Mouse (Mus musculus) liver, embryonic 16.5 days (tissue): Measurements from ENCODE around the gene Scand1. TPM values are rescaled to one million over a fixed set of nuclear protein-coding genes. Genes with fewer than 3 reads are reported as not detected.

Source experiments
- ATAC-seq: fragments of 200-750 bp; cut with Nextera tagmentation; 2 replicates; pipeline ENCODE4 v1.8.0; 2017; ENCODE audit warnings: low read depth, mild to moderate bottlenecking, moderate number of reproducible peaks, moderate library complexity
- H3K27ac ChIP-seq: fragments of 300-500 bp; sonication (generic); 2 replicates; pipeline ENCODE4 v1.5.1; 2014; ENCODE audit warnings: mild to moderate bottlenecking, low read length
- H3K27me3 ChIP-seq: fragments of 300-500 bp; sonication (generic); 2 replicates; pipeline ENCODE4 v1.6.1; 2014; ENCODE audit warnings: low read depth, low read length, mixed read lengths; ENCODE audit not compliant: control insufficient read depth, insufficient read depth
- H3K36me3 ChIP-seq: fragments of 300-500 bp; sonication (generic); 2 replicates; pipeline ENCODE4 v1.6.1; 2014; ENCODE audit warnings: mild to moderate bottlenecking; ENCODE audit not compliant: control insufficient read depth, insufficient read depth
- H3K4me1 ChIP-seq: fragments of 300-500 bp; sonication (generic); 2 replicates; pipeline ENCODE4 v1.6.1; 2014; ENCODE audit warnings: low read depth, low read length, mixed read lengths; ENCODE audit not compliant: control insufficient read depth
- H3K4me2 ChIP-seq: fragments of 300-500 bp; sonication (generic); 2 replicates; pipeline ENCODE4 v1.6.1; 2014; ENCODE audit warnings: low read depth, low read length, mixed read lengths
- H3K4me3 ChIP-seq: fragments of 300-500 bp; sonication (generic); 2 replicates; pipeline ENCODE4 v1.5.1; 2014; ENCODE audit warnings: low read depth, mild to moderate bottlenecking, low read length
- H3K9ac ChIP-seq: fragments of 300-500 bp; sonication (generic); 2 replicates; pipeline ENCODE4 v1.6.1; 2014; ENCODE audit warnings: low read depth, low read length
- H3K9me3 ChIP-seq: fragments of 300-500 bp; sonication (generic); replicated peaks from 2 replicates; pipeline ENCODE4 v1.6.1; 2016; ENCODE audit warnings: low read length; ENCODE audit not compliant: control insufficient read depth
- WGBS: fragments of 180-500 bp; shearing (Covaris S2); extraction: QIAGEN DNeasy Blood & Tissue Kit; methylation state at CpG from one replicate; pipeline ENCODE4 v1.1.7; 2014; ENCODE audit not compliant: insufficient replicate concordance; 5-methylcytosine and 5-hydroxymethylcytosine counted together
- polyA plus RNA-seq: library from polyadenylated mRNA; unstranded; fragments of >200 nt; fragmentation: Nextera tagmentation; extraction: Ambion mirVana; gene quantifications from 2 replicates; pipeline ENCODE4 v1.2.1, GENCODE M21; 2015

Gene Scand1
- polyA plus RNA-seq, 1 experiment from 2014 or later = 21.4 TPM

DNA sequence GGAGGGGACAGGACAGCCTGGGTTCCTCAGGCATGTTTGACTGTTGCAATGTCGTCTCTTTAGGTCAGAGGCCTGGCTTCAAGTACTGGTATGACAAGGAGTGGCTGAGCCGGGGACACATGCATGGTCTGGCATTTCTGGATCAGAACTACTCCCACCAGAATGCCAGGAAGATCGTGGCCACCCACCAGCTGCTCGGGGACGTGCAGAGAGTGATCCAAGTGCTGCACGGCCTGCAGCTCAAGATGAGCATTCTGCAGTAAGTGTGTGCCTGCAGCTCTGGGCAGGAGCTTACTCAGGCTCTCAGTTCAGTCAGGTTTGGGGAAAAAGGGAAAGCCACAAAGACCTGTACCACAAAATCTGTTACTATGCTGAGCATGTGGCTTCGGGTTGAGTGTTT is 14.0 kb downstream of the Scand1 start:
- peaks cover 5% of the 10 kb centered on the region for H3K4me1 ChIP-seq
- 66% methylated on average over 7 of the region's 7 CpGs for WGBS
- H3K9me3 ChIP-seq = no peaks in the 10 kb centered on the region
- no peak for ATAC-seq
- H3K4me2 ChIP-seq = no peak overlapping the region
- no peak overlapping the region for H3K4me3 ChIP-seq
- H3K36me3 ChIP-seq = no peaks in the 10 kb centered on the region
- H3K9ac ChIP-seq = no peak overlapping the region
- H3K27me3 ChIP-seq = no peaks in the 10 kb centered on the region
- H3K27ac ChIP-seq = no peak overlapping the region

DNA sequence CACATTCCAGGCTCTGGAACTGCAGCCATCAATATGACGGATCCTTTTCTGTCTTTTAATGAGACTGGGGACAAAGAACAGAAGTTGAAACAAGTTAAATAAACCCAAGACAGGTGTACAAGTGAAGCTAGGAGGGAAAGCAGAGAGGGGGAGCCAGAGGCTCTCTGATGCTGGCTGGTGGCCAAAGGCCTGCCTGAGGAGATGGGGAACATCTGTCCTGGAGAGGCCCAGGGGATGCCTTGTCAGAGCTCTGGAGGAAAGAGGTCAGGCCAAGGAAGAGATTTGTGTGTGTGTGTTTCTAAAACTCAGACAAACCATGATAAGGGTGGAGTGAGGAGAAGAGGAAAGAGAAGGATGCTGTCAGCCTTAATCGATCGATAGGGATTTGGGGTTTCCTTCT is 14.9 kb downstream of the Scand1 start:
- H3K4me1 ChIP-seq = peaks cover 5% of the 10 kb centered on the region
- no peaks in the 10 kb centered on the region for H3K9me3 ChIP-seq
- no peak overlapping the region for H3K27ac ChIP-seq
- H3K9ac ChIP-seq = no peak overlapping the region
- no peak overlapping the region for H3K4me2 ChIP-seq
- ATAC-seq = no peak
- no peak overlapping the region for H3K4me3 ChIP-seq
- no peaks in the 10 kb centered on the region for H3K36me3 ChIP-seq
- 84% methylated on average over 3 of the region's 3 CpGs for WGBS
- no peaks in the 10 kb centered on the region for H3K27me3 ChIP-seq

DNA sequence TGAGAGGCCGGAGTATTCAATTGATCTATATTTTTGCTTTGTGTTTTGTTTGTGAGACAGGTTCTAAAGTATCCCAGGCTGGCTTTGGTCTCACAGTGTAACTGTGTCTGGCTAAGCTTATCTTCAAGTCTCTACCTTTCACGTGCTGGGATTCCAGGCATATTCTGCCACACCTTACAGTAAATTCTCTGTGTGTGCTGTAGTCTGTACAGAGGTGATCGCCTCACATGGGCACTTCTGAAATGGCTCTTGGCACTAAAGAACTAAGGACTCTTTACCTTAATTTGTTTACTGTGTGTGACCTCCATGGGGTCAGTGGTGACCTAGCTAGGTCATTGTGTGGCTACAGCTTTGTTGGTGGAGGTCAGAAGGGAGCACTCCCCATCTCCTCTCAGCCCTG is 16.3 kb downstream of the Scand1 start:
- Histone ChIP-seq H3K36me3 (0 out of 2 replicates have a peak, but pooled peaks cover 3% of the 10 kb centered on the region), H3K4me3 (no peak overlapping the region), H3K4me1 (no peaks in the 10 kb centered on the region; the same call in none of the 2 replicates), H3K27ac (no peak overlapping the region), H3K4me2 (no peak overlapping the region), H3K9me3 (no peaks in the 10 kb centered on the region), H3K27me3 (no peaks in the 10 kb centered on the region), H3K9ac (no peak overlapping the region)
- WGBS = 62% methylated on average over 3 of the region's 3 CpGs
- ATAC-seq = no peak

DNA sequence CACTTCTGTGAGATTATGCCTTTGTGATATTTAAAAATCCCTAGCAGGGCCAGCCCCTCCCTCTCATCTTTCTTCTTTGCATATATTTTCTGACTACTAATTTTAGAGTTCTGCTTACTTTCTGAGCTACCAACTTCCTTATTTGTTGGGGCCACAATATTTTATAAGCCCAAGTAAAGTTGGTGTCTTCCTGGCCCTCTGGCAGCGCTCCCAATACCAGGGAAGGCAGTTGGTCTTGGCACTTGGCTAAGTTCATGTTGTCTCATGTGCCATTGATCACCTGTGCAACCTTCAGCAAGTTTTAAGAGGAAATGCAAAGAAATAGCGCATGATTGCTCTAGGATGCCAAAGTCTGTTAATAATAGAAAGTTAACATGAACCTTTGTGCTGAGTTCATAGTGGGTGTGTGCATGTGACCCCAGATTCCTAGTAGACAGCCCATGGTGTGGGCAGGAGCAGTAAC is 16.9 kb downstream of the Scand1 start:
- no peak overlapping the region for H3K4me3 ChIP-seq
- WGBS = 84% methylated on average over 2 of the region's 2 CpGs
- no peaks in the 10 kb centered on the region for H3K27me3 ChIP-seq
- H3K4me1 ChIP-seq = no peaks in the 10 kb centered on the region; the same call in none of the 2 replicates
- no peaks in the 10 kb centered on the region for H3K9me3 ChIP-seq
- H3K9ac ChIP-seq = no peak overlapping the region
- H3K36me3 ChIP-seq = 0 out of 2 replicates have a peak, but pooled peaks cover 3% of the 10 kb centered on the region
- H3K4me2 ChIP-seq = no peak overlapping the region
- 0 out of 2 replicates have a peak overlapping the region, but pooled peaks have one; percentile 16 for H3K27ac ChIP-seq
- 0 out of 2 replicates have a peak, but pooled peaks have one; percentile 32 for ATAC-seq

DNA sequence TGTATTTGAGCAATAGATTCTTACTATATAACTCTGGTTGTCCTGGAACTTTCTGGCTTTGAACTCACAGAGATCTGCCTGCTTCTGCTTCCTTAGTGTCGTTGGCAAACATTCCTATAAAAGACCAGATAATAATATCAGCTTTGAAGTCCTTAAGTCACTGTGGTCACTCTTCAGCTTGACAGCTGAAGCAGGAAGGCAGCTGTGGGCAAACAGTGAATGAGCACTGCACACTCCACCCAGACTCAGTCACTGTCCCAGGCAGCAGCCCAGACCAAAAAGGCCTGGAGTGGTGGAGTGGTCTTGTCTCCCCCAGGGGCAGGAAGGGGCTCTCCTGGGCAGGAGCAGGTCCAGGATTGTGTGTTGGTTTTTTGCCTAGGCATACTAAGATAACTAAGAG is 20.5 kb downstream of the Scand1 start:
- no peaks in the 10 kb centered on the region; the same call in none of the 2 replicates for H3K4me1 ChIP-seq
- no peak for ATAC-seq
- no peaks in the 10 kb centered on the region for H3K27me3 ChIP-seq
- no peak overlapping the region for H3K9ac ChIP-seq
- H3K9me3 ChIP-seq = no peaks in the 10 kb centered on the region
- WGBS = 51% methylated on average over 1 of the region's 1 CpGs
- peaks cover 4% of the 10 kb centered on the region; the same call in 1 of the 2 replicates for H3K36me3 ChIP-seq
- H3K27ac ChIP-seq = no peak overlapping the region
- H3K4me3 ChIP-seq = no peak overlapping the region
- no peak overlapping the region for H3K4me2 ChIP-seq

DNA sequence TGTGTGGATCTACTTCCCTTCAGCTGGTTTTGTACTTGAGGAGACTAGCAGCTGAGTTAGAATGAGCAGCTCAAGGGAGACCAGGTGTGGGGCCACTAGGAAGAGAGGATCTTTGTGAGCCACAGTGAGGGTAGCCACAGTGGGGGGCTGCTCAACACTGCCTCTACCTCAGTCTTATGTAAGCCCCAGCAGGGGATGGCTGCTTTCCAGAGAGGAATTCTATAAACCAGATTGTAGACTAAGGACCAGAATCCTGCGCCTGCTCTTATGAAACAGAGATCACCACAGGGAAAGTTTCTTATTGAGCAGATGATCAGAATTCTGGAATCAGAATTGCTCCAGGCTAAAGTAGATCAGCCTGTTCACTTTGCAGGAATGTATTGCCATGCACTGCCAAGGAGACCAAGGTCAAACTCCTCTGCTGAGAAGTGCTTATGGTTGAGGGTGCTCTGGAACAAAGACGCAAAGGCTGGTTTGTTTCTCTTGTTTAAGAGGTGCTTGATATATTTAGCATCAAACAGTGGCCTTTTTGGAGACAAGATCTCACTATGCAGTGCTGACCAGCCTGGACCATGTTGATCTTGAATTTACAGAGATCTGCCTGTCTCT is 22.8 kb downstream of the Scand1 start:
- Histone ChIP-seq H3K9ac (no peak overlapping the region), H3K9me3 (no peaks in the 10 kb centered on the region), H3K4me1 (no peaks in the 10 kb centered on the region), H3K36me3 (peaks cover 4% of the 10 kb centered on the region; the same call in 1 of the 2 replicates), H3K27ac (no peak overlapping the region), H3K27me3 (no peaks in the 10 kb centered on the region), H3K4me3 (no peak overlapping the region), H3K4me2 (no peak overlapping the region)
- WGBS = 78% methylated on average over 2 of the region's 2 CpGs
- ATAC-seq = no peak

DNA sequence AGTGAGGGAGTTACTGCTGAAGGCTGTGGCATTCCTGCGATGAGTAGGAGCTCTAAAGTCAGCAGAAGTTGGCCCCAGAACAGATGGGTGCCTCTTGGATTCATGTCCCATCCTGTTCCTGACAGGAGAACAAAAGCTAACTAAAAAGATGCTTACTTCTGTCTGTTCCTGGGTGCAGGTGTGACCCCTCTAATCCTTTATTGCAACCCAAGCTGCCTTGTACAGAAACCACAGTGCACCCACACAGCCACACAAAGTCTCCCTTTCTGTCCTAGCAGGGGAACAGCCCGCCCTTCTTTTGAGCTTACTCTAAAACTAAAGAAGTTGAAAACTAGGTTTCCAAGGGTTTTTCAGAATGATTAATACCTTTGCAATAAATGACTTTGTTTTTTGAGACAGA is 24.3 kb downstream of the Scand1 start:
- H3K9me3 ChIP-seq = no peaks in the 10 kb centered on the region
- no peaks in the 10 kb centered on the region for H3K27me3 ChIP-seq
- no peak overlapping the region for H3K4me3 ChIP-seq
- no peak overlapping the region for H3K27ac ChIP-seq
- no peak overlapping the region for H3K9ac ChIP-seq
- no peaks in the 10 kb centered on the region for H3K4me1 ChIP-seq
- peaks cover 4% of the 10 kb centered on the region; the same call in 1 of the 2 replicates for H3K36me3 ChIP-seq
- no peak overlapping the region for H3K4me2 ChIP-seq
- WGBS = 67% methylated on average over 2 of the region's 2 CpGs
- ATAC-seq = no peak

DNA sequence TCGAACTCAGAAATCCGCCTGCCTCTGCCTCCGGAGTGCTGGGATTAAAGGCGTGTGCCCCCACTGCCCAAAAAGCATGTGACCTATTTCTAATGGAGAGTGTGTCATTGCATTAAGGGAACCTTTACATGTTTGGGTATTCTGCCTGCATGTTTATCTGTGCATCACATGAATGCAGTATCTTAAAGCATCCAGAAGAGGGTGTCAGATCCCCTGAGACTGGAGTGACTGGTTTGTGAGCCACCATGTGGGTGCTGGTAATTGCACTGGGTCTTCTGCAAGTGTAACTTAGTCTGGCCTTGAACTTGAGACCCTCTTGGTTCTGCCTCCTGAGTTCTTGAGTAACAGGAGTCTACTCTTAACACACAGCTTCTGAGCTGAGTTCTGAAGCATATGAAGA is 25.8 kb downstream of the Scand1 start:
- Histone ChIP-seq H3K4me3 (no peak overlapping the region), H3K9me3 (no peaks in the 10 kb centered on the region), H3K27me3 (no peaks in the 10 kb centered on the region), H3K4me2 (no peak overlapping the region), H3K36me3 (peaks cover 2% of the 10 kb centered on the region; the same call in 1 of the 2 replicates), H3K4me1 (no peaks in the 10 kb centered on the region), H3K27ac (no peak overlapping the region), H3K9ac (no peak overlapping the region)
- 86% methylated on average over 4 of the region's 4 CpGs for WGBS
- no peak for ATAC-seq

DNA sequence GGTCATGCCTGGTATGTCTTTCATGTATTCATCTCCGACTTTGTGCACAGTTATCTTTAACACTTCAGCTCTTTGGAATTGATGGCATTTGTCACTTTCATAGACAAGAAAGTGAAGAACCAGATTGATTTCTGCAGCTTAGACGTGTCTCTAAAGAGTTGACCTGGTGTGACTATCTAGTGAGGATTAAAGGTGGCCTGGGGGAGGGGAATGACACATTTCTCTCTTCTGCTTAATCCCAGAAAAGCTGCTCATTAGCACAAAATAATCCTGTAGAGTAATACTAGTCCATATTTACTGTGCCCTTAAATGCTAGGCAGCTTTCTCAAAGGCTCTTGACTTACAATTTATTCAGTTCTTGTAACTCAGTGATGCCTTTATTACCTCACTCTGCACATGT is 27.3 kb downstream of the Scand1 start:
- Histone ChIP-seq H3K4me3 (no peak overlapping the region), H3K4me2 (no peak overlapping the region), H3K9ac (no peak overlapping the region), H3K36me3 (peaks cover 2% of the 10 kb centered on the region; the same call in 1 of the 2 replicates), H3K27ac (no peak overlapping the region), H3K4me1 (no peaks in the 10 kb centered on the region), H3K27me3 (no peaks in the 10 kb centered on the region), H3K9me3 (no peaks in the 10 kb centered on the region)
- WGBS = 64% methylated on average over 2 of the region's 2 CpGs
- ATAC-seq = no peak
